Mouse (Mus musculus) thymus, adult 2 months (tissue): ENCODE results near the gene Dpm2. TPM values are rescaled to one million over a fixed set of nuclear protein-coding genes. Genes with fewer than 3 reads are reported as not detected.

Source experiments
- DNase-seq: peaks from one replicate; pipeline ENCODE4 v3.0.0; 2021
- H3K27ac ChIP-seq: fragments of 200-500 bp; 2 replicates; pipeline ENCODE4 v1.5.1; 2012; ENCODE audit warnings: low read length, control low read depth; ENCODE audit not compliant: control insufficient read depth, insufficient read depth
- H3K27me3 ChIP-seq: fragments of 200-500 bp; 2 replicates; pipeline ENCODE4 v1.6.1; 2012; ENCODE audit warnings: mild to moderate bottlenecking, low read length, moderate library complexity, mixed read lengths; ENCODE audit not compliant: control insufficient read depth, insufficient read depth
- H3K36me3 ChIP-seq: fragments of 200-500 bp; 2 replicates; pipeline ENCODE4 v1.6.1; 2012; ENCODE audit warnings: mild to moderate bottlenecking, low read length, moderate library complexity; ENCODE audit not compliant: control insufficient read depth, insufficient read depth
- H3K4me1 ChIP-seq: fragments of 200-500 bp; replicated peaks from 2 replicates; pipeline ENCODE4 v1.6.1; 2012; ENCODE audit warnings: low read length; ENCODE audit not compliant: control insufficient read depth, insufficient read depth
- H3K4me3 ChIP-seq: fragments of 200-500 bp; 2 replicates; pipeline ENCODE4 v1.5.1; 2012; ENCODE audit warnings: mild to moderate bottlenecking, low read length, control low read depth, moderate library complexity; ENCODE audit not compliant: control insufficient read depth, insufficient read depth
- CTCF ChIP-seq: fragments of 200-500 bp; IDR thresholded peaks from 2 replicates; pipeline ENCODE4 v1.5.1; 2012; ENCODE audit warnings: mild to moderate bottlenecking, control low read depth, low read length, moderate library complexity, borderline replicate concordance; ENCODE audit not compliant: control insufficient read depth, poor library complexity, insufficient read depth; ENCODE audit errors: extremely low read depth
- POLR2A ChIP-seq: fragments of 200-500 bp; IDR thresholded peaks from 2 replicates; pipeline ENCODE4 v1.6.1; 2012; ENCODE audit warnings: mild to moderate bottlenecking, low read length, control low read depth, moderate library complexity; ENCODE audit not compliant: control insufficient read depth, poor library complexity, insufficient read depth; ENCODE audit errors: extremely low read depth
- WGBS: fragments of 180-500 bp; shearing (Covaris S2); methylation state at CpG from one replicate; pipeline ENCODE4 v1.1.7; 2018; 5-methylcytosine and 5-hydroxymethylcytosine counted together
- polyA plus RNA-seq: library from polyadenylated mRNA; depleted of rRNA; stranded (reverse); fragments of >200 nt; gene quantifications from 2 replicates; pipeline ENCODE4 v1.2.3, GENCODE M21; 2012

Dpm2 gene
- polyA plus RNA-seq, 1 experiment: 173 TPM

GRCm38 (mm10) chr2:32597699-32598098 is 27.0 kb downstream of the Dpm2 start:
- TF ChIP-seq POLR2A (no peak), CTCF (no peak)

GRCm38 (mm10) chr2:32598506-32598905 is 27.8 kb downstream of the Dpm2 start:
- Histone ChIP-seq H3K27me3 (no peaks in the 10 kb centered on the region), H3K27ac (no peak overlapping the region), H3K36me3 (no peaks in the 10 kb centered on the region), H3K4me3 (no peak overlapping the region), H3K4me1 (peaks cover 6% of the 10 kb centered on the region)
- TF ChIP-seq CTCF: no peak
- TF ChIP-seq POLR2A: no peak
- no peak for DNase-seq
- 94% methylated on average over 8 of the region's 8 CpGs for WGBS

More at GRCm38 (mm10) chr2:32597699-32598098, 27.0 kb downstream of the Dpm2 start:
- Histone ChIP-seq H3K27me3 (no peaks in the 10 kb centered on the region), H3K27ac (no peak overlapping the region), H3K4me1 (peaks cover 6% of the 10 kb centered on the region), H3K4me3 (no peak overlapping the region), H3K36me3 (no peaks in the 10 kb centered on the region)
- WGBS: 94% methylated on average over 5 of the region's 5 CpGs
- DNase-seq: no peak

- no peak within 1 kb of the TSS for H3K27ac ChIP-seq
- 90% methylated on average over 3 of the region's 3 CpGs for WGBS
Observed at GRCm38 (mm10) chr2:32599409-32599808, 28.8 kb downstream of the Dpm2 start, which contains the start of gene St6galnac6. Gene St6galnac6, plus strand, starts transcription at chr2:32599709.

GRCm38 (mm10) chr2:32601417-32602065 is 30.9 kb downstream of the Dpm2 start:
- WGBS: 55% methylated on average over 8 of the region's 8 CpGs
- H3K27me3 ChIP-seq: no peaks in the 10 kb centered on the region
- H3K4me3 ChIP-seq: no peak overlapping the region
- no peaks in the 10 kb centered on the region for H3K36me3 ChIP-seq
- TF ChIP-seq POLR2A (no peak), CTCF (no peak)
- H3K4me1 ChIP-seq: peaks cover 8% of the 10 kb centered on the region
- DNase-seq: peak; percentile 32
- H3K27ac ChIP-seq: no peak overlapping the region

More at GRCm38 (mm10) chr2:32599409-32599808, 28.8 kb downstream of the Dpm2 start, which contains the start of gene St6galnac6:
- peaks cover 6% of the 10 kb centered on the region for H3K4me1 ChIP-seq
- H3K4me3 ChIP-seq: no peak within 1 kb of the TSS
- DNase-seq: no peak
- TF ChIP-seq CTCF: no peak
- no peaks in the 10 kb centered on the region for H3K27me3 ChIP-seq
- H3K36me3 ChIP-seq: no peaks in the 10 kb centered on the region

GRCm38 (mm10) chr2:32602600-32603054 is 32.0 kb downstream of the Dpm2 start:
- peaks cover 17% of the 10 kb centered on the region for H3K4me1 ChIP-seq
- H3K27ac ChIP-seq: no peak overlapping the region
- peak overlapping the region; percentile 44 for H3K4me3 ChIP-seq
- H3K27me3 ChIP-seq: peaks cover 5% of the 10 kb centered on the region
- TF ChIP-seq POLR2A (no peak), CTCF (peak; percentile 89)
- under 1% methylated on average over 11 of the region's 11 CpGs for WGBS
- DNase-seq: peak; percentile 89
- H3K36me3 ChIP-seq: no peaks in the 10 kb centered on the region

- Histone ChIP-seq H3K27ac (no peak overlapping the region), H3K27me3 (peaks cover 13% of the 10 kb centered on the region), H3K4me1 (peaks cover 29% of the 10 kb centered on the region), H3K36me3 (no peaks in the 10 kb centered on the region), H3K4me3 (no peak overlapping the region)
- DNase-seq: no peak
- no peak for TF ChIP-seq CTCF
- WGBS: 84% methylated on average over 10 of the region's 10 CpGs
Observed at GRCm38 (mm10) chr2:32604631-32605030, 34.0 kb downstream of the Dpm2 start.

- peaks cover 29% of the 10 kb centered on the region for H3K4me1 ChIP-seq
- no peak overlapping the region for H3K27ac ChIP-seq
- no peaks in the 10 kb centered on the region for H3K36me3 ChIP-seq
- peaks cover 13% of the 10 kb centered on the region for H3K27me3 ChIP-seq
- peak overlapping the region; percentile 45 for H3K4me3 ChIP-seq
- WGBS: 17% methylated on average over 54 of the region's 55 CpGs
- DNase-seq: peak; percentile 77
- TF ChIP-seq CTCF: no peak
- TF ChIP-seq POLR2A: no peak
Observed at GRCm38 (mm10) chr2:32606161-32607142, 35.8 kb downstream of the Dpm2 start.
